Mouse (Mus musculus) hindbrain, embryonic 15.5 days (tissue): Measurements from ENCODE around the gene Krt6b. TPM values are rescaled to one million over a fixed set of nuclear protein-coding genes. Genes with fewer than 3 reads are reported as not detected.
"Not testable (repeated sequence)": the region's sequence is repeated elsewhere in the genome, so short reads cannot be mapped to it uniquely, and the experiment has no call there.

Experiments used
- ATAC-seq: fragments of 200-750 bp; cut with Nextera tagmentation; 2 replicates; pipeline ENCODE4 v1.8.0; 2017; ENCODE audit warnings: low read depth, moderate number of reproducible peaks, moderate TSS enrichment; ENCODE audit not compliant: low FRiP score
- H3K27ac ChIP-seq: fragments of 300-500 bp; sonication (generic); replicated peaks from 2 replicates; pipeline ENCODE4 v1.5.1; 2015; ENCODE audit warnings: mild to moderate bottlenecking, inconsistent platforms
- H3K27me3 ChIP-seq: fragments of 300-500 bp; sonication (generic); 2 replicates; pipeline ENCODE4 v1.6.1; 2015; ENCODE audit warnings: control low read depth, inconsistent platforms
- H3K36me3 ChIP-seq: fragments of 300-500 bp; sonication (generic); 2 replicates; pipeline ENCODE4 v1.6.1; 2015; ENCODE audit warnings: control low read depth, inconsistent platforms
- H3K4me1 ChIP-seq: fragments of 300-500 bp; sonication (generic); replicated peaks from 2 replicates; pipeline ENCODE4 v1.6.1; 2015; ENCODE audit warnings: control low read depth, inconsistent platforms
- H3K4me2 ChIP-seq: fragments of 300-500 bp; sonication (generic); 2 replicates; pipeline ENCODE4 v1.6.1; 2015; ENCODE audit warnings: moderate library complexity, mild to moderate bottlenecking, inconsistent platforms
- H3K4me3 ChIP-seq: fragments of 300-500 bp; sonication (generic); 2 replicates; pipeline ENCODE4 v1.5.1; 2015; ENCODE audit warnings: mild to moderate bottlenecking, inconsistent platforms
- H3K9ac ChIP-seq: fragments of 300-500 bp; sonication (generic); 2 replicates; pipeline ENCODE4 v1.6.1; 2015; ENCODE audit warnings: inconsistent platforms
- H3K9me3 ChIP-seq: fragments of 300-500 bp; sonication (generic); 2 replicates; pipeline ENCODE4 v1.6.1; 2016; ENCODE audit warnings: control low read depth, inconsistent platforms
- WGBS: fragments of 180-500 bp; shearing (Covaris S2); methylation state at CpG from one replicate; pipeline ENCODE4 v1.1.7; 2015; 5-methylcytosine and 5-hydroxymethylcytosine counted together
- microRNA-seq: library from miRNA; unstranded; fragments of <30 nt; microRNA quantifications from one replicate; pipeline ENCODE4, GENCODE M21; 2016
- polyA plus RNA-seq: library from polyadenylated mRNA; unstranded; fragments of >200 nt; fragmentation: Nextera tagmentation; extraction: Ambion mirVana; gene quantifications from 2 replicates; pipeline ENCODE4 v1.2.1, GENCODE M21; 2015

Gene Krt6b
- polyA plus RNA-seq, 1 experiment from 2014 or later = not detected

DNA sequence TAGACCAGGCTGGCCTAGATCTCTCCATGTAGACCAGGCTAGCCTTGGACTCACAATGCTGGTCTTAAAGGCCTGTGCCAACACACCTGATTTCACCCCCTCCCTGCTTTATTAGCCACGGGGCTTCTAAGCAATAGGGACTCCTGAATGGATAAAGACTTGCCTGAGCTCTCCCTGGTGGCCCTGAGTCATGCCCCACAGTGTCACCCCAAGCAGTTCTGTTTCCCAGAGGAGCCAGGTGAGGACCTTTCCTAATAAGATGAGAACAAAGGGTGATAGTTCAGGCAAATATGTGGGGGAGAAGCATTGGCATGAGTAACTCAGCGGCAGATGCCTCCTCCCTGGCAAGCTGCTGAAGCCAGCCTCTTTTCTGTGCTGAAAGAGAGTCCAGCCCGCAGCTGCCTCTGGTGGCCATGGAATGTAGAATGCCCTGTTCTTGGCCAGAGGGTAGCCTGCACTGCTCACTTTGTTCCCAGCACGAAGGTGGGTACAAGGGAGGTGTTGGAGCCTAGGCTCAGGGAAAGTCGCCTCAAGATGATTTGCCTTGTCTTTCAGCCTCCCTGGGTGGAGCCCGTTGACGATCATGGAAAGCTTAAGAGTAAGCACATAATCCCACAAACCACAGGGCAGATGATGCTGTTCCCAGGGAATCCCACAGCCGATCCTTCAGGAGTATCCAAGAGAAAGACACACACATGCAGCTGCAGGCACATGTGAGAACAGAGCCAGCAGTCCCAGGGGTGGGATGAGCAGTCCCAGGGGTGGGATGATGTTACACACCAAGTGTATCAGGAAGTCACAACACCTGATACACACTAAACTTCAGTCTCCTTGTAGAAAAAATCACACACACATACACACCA is 17.5 kb upstream of the Krt6b start:
- no peak overlapping the region for H3K9ac ChIP-seq
- H3K4me1 ChIP-seq = no peaks in the 10 kb centered on the region
- H3K27me3 ChIP-seq = no peaks in the 10 kb centered on the region
- 77% methylated on average over 8 of the region's 8 CpGs for WGBS
- H3K36me3 ChIP-seq = no peaks in the 10 kb centered on the region
- no peaks in the 10 kb centered on the region for H3K9me3 ChIP-seq
- no peak for ATAC-seq
- H3K27ac ChIP-seq = no peak overlapping the region
- no peak overlapping the region for H3K4me2 ChIP-seq
- no peak overlapping the region for H3K4me3 ChIP-seq

DNA sequence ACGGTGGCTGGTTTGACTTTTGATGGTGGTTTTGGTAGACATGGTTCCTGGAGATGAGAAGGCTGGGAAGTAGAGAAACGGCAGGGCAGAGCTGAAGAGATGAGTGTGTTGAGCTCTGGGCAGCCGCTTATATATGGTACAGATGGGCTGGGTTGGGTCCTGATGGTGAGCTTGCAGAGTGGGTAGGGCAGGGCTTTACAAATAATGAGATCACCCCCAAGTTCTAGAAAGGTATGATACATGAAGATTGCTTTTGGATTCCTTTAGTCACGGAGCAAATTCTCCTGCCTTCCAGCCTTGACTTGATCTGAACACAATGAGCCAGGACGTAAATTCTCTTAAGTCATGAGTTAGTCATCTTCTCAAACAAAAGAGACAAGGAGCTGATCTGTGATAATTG is 14.1 kb upstream of the Krt6b start, which contains the start of gene Krt6a:
Gene Krt6a (minus strand): TSS at position 101 of the 400 bp plus-strand sequence.
- 89% methylated on average over 5 of the region's 5 CpGs for WGBS
- H3K4me1 ChIP-seq = no peaks in the 10 kb centered on the region
- H3K9me3 ChIP-seq = no peaks in the 10 kb centered on the region
- H3K27ac ChIP-seq = no peak within 1 kb of the TSS
- ATAC-seq = no peak
- no peaks in the 10 kb centered on the region for H3K36me3 ChIP-seq
- H3K9ac ChIP-seq = no peak within 1 kb of the TSS
- no peak within 1 kb of the TSS for H3K4me2 ChIP-seq
- no peaks in the 10 kb centered on the region for H3K27me3 ChIP-seq
- no peak within 1 kb of the TSS for H3K4me3 ChIP-seq

DNA sequence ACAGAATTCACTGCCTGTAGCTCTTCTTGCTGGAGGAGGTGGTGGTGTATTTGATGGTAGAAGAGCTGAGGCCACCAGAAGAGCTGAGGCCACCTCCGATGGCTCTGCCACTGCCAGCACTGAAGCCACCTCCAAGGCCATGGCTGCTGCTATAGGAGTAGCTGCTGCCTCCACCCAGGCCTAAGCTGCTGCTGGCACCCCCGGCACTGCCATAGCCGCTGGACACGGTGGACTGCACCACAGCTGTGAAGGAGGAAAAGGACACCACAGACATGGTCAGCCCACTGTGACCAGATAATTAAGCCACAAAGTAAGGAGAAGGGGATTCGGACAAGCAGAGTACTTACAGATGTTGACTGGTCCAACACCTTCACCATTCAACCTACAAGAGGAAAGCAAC is 10.4 kb upstream of the Krt6b start:
- H3K27me3 ChIP-seq, H3K9ac ChIP-seq, H3K4me1 ChIP-seq, H3K4me3 ChIP-seq, H3K36me3 ChIP-seq, H3K9me3 ChIP-seq, H3K4me2 ChIP-seq, H3K27ac ChIP-seq, ATAC-seq: not testable (repeated sequence)
- 90% methylated on average over 5 of the region's 5 CpGs for WGBS

DNA sequence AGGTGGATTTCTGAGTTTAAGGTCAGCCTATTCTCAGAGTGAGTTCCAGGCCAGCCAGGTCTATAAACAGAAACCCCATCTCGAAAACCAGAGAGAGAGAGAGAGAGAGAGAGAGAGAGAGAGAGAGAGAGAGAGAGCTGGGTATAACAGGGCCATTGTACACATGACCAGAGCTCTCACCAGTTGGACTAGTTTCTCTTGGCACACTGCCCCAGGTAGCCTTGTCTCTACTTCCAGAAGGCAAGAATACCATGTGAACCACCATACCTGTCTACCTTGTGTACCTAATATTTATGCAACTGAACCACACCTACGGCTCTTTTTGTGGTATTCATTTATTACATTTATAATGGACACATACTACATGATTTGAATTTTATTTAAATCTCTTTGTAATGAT is 8.1 kb upstream of the Krt6b start:
- Histone ChIP-seq H3K4me1 (no peaks in the 10 kb centered on the region), H3K27ac (no peak overlapping the region), H3K9ac (no peak overlapping the region), H3K36me3 (no peaks in the 10 kb centered on the region), H3K4me3 (no peak overlapping the region), H3K9me3 (no peaks in the 10 kb centered on the region), H3K27me3 (no peaks in the 10 kb centered on the region), H3K4me2 (no peak overlapping the region)
- ATAC-seq = no peak
- WGBS = 68% methylated on average over 2 of the region's 2 CpGs

DNA sequence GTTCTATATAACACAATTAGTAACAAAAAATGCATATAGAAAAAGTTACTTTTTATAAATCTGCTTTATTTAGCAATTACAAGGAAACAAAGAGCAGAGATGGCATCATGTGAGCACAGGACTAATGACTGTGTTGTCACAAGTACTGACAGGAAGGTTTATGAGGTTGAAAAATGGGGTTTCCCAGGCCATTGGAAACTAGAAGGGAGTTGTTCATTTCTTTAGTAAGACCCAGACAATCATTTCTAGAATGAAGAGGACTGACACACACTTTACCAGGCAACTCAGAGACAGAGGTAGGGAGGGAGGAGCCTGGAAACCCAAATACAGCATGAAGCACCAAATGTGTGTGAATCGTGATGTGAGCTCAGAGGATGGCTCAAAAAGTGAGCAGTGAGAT is 4.1 kb downstream of the Krt6b start:
- no peak for ATAC-seq
- no peak overlapping the region for H3K27ac ChIP-seq
- no peak overlapping the region for H3K4me3 ChIP-seq
- no peaks in the 10 kb centered on the region for H3K9me3 ChIP-seq
- H3K27me3 ChIP-seq = no peaks in the 10 kb centered on the region
- no peak overlapping the region for H3K9ac ChIP-seq
- no peaks in the 10 kb centered on the region for H3K4me1 ChIP-seq
- no peaks in the 10 kb centered on the region for H3K36me3 ChIP-seq
- no peak overlapping the region for H3K4me2 ChIP-seq
- WGBS = 85% methylated on average over 1 of the region's 1 CpGs

DNA sequence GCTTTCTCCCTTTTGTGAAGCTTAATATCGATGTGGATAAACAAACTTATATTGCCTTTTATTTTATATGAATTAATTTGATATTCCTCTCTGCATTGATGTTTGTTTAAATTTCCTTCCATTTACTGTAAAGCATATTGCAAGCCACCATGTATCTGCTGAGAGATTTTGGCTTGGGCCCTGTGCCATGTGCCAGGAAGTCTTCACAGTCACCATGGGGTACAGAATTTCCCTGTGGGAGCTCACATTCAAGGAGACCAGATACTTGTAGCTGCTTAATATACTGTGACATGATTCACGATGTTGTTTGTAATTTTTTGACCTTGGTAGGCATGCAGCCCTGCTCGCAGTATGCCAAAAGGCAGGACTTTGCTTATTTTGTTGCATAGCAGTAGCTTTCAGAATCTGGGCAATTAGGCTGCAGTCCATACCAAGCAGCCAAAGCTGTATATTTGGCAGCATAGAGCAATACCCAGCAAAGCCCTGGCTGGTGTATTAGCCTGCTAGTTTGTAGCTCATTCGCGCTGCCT is 27.3 kb downstream of the Krt6b start:
- 75% methylated on average over 5 of the region's 5 CpGs for WGBS

DNA sequence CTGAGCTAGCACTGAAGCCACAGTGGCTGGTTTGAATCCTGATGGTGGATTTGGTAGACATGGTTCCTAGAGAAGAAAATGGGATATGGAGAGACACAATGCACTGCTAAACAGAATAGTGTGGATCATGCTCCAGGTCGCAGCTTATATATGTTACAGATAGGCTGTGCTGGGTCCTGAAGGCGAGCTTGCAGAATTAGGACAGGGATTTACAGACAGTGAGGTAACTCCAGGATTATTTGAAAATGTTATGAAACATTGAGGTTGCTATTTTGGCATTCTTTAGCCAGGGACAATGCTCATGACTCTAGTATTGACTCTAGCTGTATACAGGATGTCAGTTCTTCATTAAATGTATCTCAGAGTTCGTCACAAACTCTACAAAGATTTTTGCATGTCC is 32.8 kb downstream of the Krt6b start, which contains the start of gene Gm5478:
Gene Gm5478 (minus strand): TSS at position 101 of the 400 bp plus-strand sequence.
- Histone ChIP-seq H3K27me3 (no peaks in the 10 kb centered on the region), H3K9me3 (no peaks in the 10 kb centered on the region), H3K4me1 (no peaks in the 10 kb centered on the region), H3K4me2 (no peak within 1 kb of the TSS), H3K4me3 (no peak within 1 kb of the TSS), H3K9ac (no peak within 1 kb of the TSS), H3K36me3 (no peaks in the 10 kb centered on the region), H3K27ac (no peak within 1 kb of the TSS)
- no peak for ATAC-seq
- 80% methylated on average over 3 of the region's 3 CpGs for WGBS

More for the DNA sequence above, 27.3 kb downstream of the Krt6b start:
- Histone ChIP-seq H3K27ac (no peak overlapping the region), H3K4me2 (no peak overlapping the region), H3K4me3 (no peak overlapping the region), H3K27me3 (no peaks in the 10 kb centered on the region), H3K36me3 (no peaks in the 10 kb centered on the region), H3K9ac (no peak overlapping the region), H3K4me1 (no peaks in the 10 kb centered on the region), H3K9me3 (no peaks in the 10 kb centered on the region)
- ATAC-seq = no peak

DNA sequence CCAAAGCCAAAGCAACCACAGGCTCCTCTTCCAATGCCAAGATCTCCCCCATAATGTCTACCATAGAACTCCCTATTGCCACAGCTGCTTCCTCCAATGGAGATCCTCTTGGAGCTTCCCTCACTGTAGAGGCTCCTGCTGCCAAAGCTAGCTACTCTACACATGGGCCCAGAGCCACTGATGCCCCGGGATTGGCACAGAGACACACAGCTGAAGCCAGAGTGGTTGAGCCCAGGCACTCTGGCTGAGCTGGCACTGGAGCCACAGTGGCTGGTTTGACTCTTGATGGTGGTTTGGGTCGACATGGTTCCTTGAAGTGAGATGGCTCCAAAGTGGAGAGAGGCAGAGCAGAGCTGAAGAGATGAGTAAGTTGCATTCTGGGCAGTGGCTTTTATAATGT is 52.2 kb downstream of the Krt6b start, which contains the start of gene Gm5414:
Gene Gm5414 (minus strand): TSS at position 305 of the 400 bp plus-strand sequence.
- Histone ChIP-seq H3K9me3 (no peaks in the 10 kb centered on the region), H3K4me3 (no peak within 1 kb of the TSS), H3K4me2 (no peak within 1 kb of the TSS), H3K27me3 (no peaks in the 10 kb centered on the region), H3K9ac (no peak within 1 kb of the TSS), H3K4me1 (no peaks in the 10 kb centered on the region), H3K27ac (no peak within 1 kb of the TSS), H3K36me3 (no peaks in the 10 kb centered on the region)
- ATAC-seq = no peak
- WGBS = 81% methylated on average over 2 of the region's 2 CpGs

Small RNA genes within 50 kb of the gene (microRNA-seq; reads per million reads assigned to microRNA genes)
- not detected for gene Gm44323
- not detected for gene Gm44342
- gene Gm44383 = not detected
- not detected for gene Gm44479

Other genes with a start within 250 kb of the Krt6b start
- gene Krt87, start 241.5 kb downstream of the Krt6b start, polyA plus RNA-seq = 0.64 and 0.82 TPM in 2 replicates
- not detected in 2 replicates for gene Krt88, start 232.5 kb downstream of the Krt6b start, polyA plus RNA-seq
- gene Krt81, start 216.5 kb downstream of the Krt6b start, polyA plus RNA-seq = not detected in 2 replicates
- gene Krt86, start 206.8 kb downstream of the Krt6b start, polyA plus RNA-seq = 0.09 and 0.12 TPM in 2 replicates
- gene Krt83, start 188.8 kb downstream of the Krt6b start, polyA plus RNA-seq = not detected in 2 replicates
- not detected in 2 replicates for gene Gm49425, start 163.0 kb downstream of the Krt6b start, polyA plus RNA-seq
- 0.05 TPM in 1 of 2 replicates, not detected in the other for gene Krt84, start 147.5 kb downstream of the Krt6b start, polyA plus RNA-seq
- not detected in 2 replicates for gene Krt82, start 129.6 kb downstream of the Krt6b start, polyA plus RNA-seq
- 0.12 and 0.13 TPM in 2 replicates for gene Krt90, start 117.3 kb downstream of the Krt6b start, polyA plus RNA-seq
- gene Krt75, start 106.4 kb downstream of the Krt6b start, polyA plus RNA-seq = 0.17 and 0.18 TPM in 2 replicates
- gene Gm5414, start 52.1 kb downstream of the Krt6b start, polyA plus RNA-seq = not detected in 2 replicates
- not detected in 2 replicates for gene Gm5478, start 32.9 kb downstream of the Krt6b start, polyA plus RNA-seq
- gene Krt6a, start 14.0 kb upstream of the Krt6b start, polyA plus RNA-seq = 0.22 TPM in 1 of 2 replicates, not detected in the other
- 0.18 and 0.75 TPM in 2 replicates for gene Krt5, start 32.6 kb upstream of the Krt6b start, polyA plus RNA-seq
- 1.2 and 1.4 TPM in 2 replicates for gene Krt71, start 62.8 kb upstream of the Krt6b start, polyA plus RNA-seq
- gene Krt72, start 106.2 kb upstream of the Krt6b start, polyA plus RNA-seq = 0.16 and 0.27 TPM in 2 replicates
- 1.3 and 3.3 TPM in 2 replicates for gene Krt73, start 122.1 kb upstream of the Krt6b start, polyA plus RNA-seq
- 0.05 TPM in 1 of 2 replicates, not detected in the other for gene Krt2, start 137.9 kb upstream of the Krt6b start, polyA plus RNA-seq
- 15.9 and 19.3 TPM in 2 replicates for gene Krt1, start 170.5 kb upstream of the Krt6b start, polyA plus RNA-seq
- 0.35 and 0.47 TPM in 2 replicates for gene Krt77, start 189.4 kb upstream of the Krt6b start, polyA plus RNA-seq
- not detected in 2 replicates for gene Krt76, start 212.6 kb upstream of the Krt6b start, polyA plus RNA-seq
- 0.07 and 0.40 TPM in 2 replicates for gene Krt4, start 244.4 kb upstream of the Krt6b start, polyA plus RNA-seq